Mouse (Mus musculus): ENCODE data around the gene Scly. TPM values are rescaled to one million over a fixed set of nuclear protein-coding genes. Genes with fewer than 3 reads are reported as not detected.
A peak's percentile ranks its signal among the peaks of the same experiment; 100 is the strongest.

Scly gene
- polyA plus RNA-seq, 1 experiment from 2014 or later: 19.0 TPM

DNA sequence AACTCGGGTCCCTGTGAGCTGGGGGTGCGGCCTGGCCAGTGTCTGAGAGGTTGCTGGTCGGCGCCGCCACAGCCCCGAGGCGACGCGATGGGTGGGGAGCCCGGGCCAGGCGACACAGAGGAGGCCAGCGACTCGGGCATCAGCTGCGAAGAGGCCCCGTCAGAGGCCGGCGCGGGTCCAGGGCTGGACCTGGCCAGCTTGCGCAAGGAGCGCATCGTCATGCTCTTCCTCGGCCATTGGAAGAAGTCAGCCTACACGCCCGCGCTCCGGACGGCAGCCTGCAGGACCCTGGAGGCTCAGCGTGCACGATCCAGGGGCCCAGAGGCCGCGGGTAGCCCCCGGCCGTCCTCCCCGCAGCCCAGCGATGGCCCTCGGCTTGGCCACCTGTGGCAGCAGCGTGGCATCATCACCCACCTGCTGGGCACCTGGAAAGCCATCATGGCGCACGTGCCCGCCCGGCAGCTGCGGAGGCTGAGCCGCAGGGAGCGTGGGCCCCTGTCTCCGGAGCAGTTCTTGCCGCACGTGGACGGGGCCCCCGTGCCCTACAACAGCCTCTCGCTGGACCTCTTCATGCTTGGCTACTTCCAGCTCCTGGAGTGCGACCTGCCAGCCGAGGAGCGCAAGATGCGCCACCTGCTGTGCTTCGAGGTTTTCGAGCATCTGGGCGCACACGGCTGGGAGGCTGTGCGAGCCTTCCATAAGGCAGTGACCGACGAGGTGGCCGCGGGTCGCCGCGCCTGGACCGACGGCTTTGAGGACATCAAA, 47.0 kb downstream of the Scly start:
- H3K9ac ChIP-seq (ENCODE audit: low read length): no peak overlapping the region
- H3K36me3 ChIP-seq (ENCODE audit: control insufficient read depth, insufficient read depth, low read length): no peaks in the 10 kb centered on the region
- no peak overlapping the region for H3K27ac ChIP-seq (ENCODE audit: low read length)
- H3K4me3 ChIP-seq (ENCODE audit: low read length): peak overlapping the region; percentile 31
- H3K27me3 ChIP-seq (ENCODE audit: control insufficient read depth, insufficient read depth, low read depth, low read length): peaks cover 40% of the 10 kb centered on the region
- peak overlapping the region; percentile 42 for H3K4me2 ChIP-seq (ENCODE audit: low read depth, low read length)
- 3% methylated on average over 64 of the region's 68 CpGs for WGBS
- no peaks in the 10 kb centered on the region for H3K9me3 ChIP-seq (ENCODE audit: control insufficient read depth, low read length)
- H3K4me1 ChIP-seq (replicated peaks; ENCODE audit: control insufficient read depth, insufficient read depth, low read length): no peaks in the 10 kb centered on the region; the same call in 1 of the 2 replicates
- peak; percentile 21; the same call in 1 of the 2 replicates for ATAC-seq (ENCODE audit: low read depth)

- H3K27ac ChIP-seq (ENCODE audit: low read length): no peak overlapping the region
- H3K4me2 ChIP-seq (ENCODE audit: low read depth, low read length): no peak overlapping the region
- no peak overlapping the region for H3K4me3 ChIP-seq (ENCODE audit: low read length)
- 37% methylated on average over 3 of the region's 3 CpGs for WGBS
- no peaks in the 10 kb centered on the region for H3K9me3 ChIP-seq (ENCODE audit: control insufficient read depth, low read length)
- no peaks in the 10 kb centered on the region; the same call in 1 of the 2 replicates for H3K4me1 ChIP-seq (replicated peaks; ENCODE audit: control insufficient read depth, insufficient read depth, low read length)
- no peaks in the 10 kb centered on the region for H3K36me3 ChIP-seq (ENCODE audit: control insufficient read depth, insufficient read depth, low read length)
- no peak overlapping the region for H3K9ac ChIP-seq (ENCODE audit: low read length)
- ATAC-seq (ENCODE audit: low read depth): peak; percentile 69
- peaks cover 40% of the 10 kb centered on the region for H3K27me3 ChIP-seq (ENCODE audit: control insufficient read depth, insufficient read depth, low read depth, low read length)
Observed at GRCm38 (mm10) chr1:91346892-91347291, 48.8 kb downstream of the Scly start.

GRCm38 (mm10) chr1:91350841-91351240, 52.7 kb downstream of the Scly start, which contains the start of gene Klhl30:
Klhl30 (plus strand) TSS chr1:91351016.
- Histone ChIP-seq H3K27ac (ENCODE audit: low read length) (no peak within 1 kb of the TSS), H3K9ac (ENCODE audit: low read length) (no peak within 1 kb of the TSS)

GRCm38 (mm10) chr1:91351249-91351648, 53.1 kb downstream of the Scly start:
- Histone ChIP-seq H3K27ac (ENCODE audit: low read length) (no peak overlapping the region), H3K9me3 (ENCODE audit: control insufficient read depth, low read length) (no peaks in the 10 kb centered on the region), H3K4me3 (ENCODE audit: low read length) (no peak overlapping the region), H3K9ac (ENCODE audit: low read length) (no peak overlapping the region), H3K4me2 (ENCODE audit: low read depth, low read length) (no peak overlapping the region), H3K36me3 (ENCODE audit: control insufficient read depth, insufficient read depth, low read length) (no peaks in the 10 kb centered on the region), H3K4me1 (replicated peaks; ENCODE audit: control insufficient read depth, insufficient read depth, low read length) (no peaks in the 10 kb centered on the region), H3K27me3 (ENCODE audit: control insufficient read depth, insufficient read depth, low read depth, low read length) (peaks cover 6% of the 10 kb centered on the region)
- ATAC-seq (ENCODE audit: low read depth): no peak
- 70% methylated on average over 3 of the region's 3 CpGs for WGBS

More at GRCm38 (mm10) chr1:91350841-91351240, 52.7 kb downstream of the Scly start, which contains the start of gene Klhl30:
- H3K27me3 ChIP-seq (ENCODE audit: control insufficient read depth, insufficient read depth, low read depth, low read length): peaks cover 10% of the 10 kb centered on the region
- no peaks in the 10 kb centered on the region for H3K36me3 ChIP-seq (ENCODE audit: control insufficient read depth, insufficient read depth, low read length)
- no peaks in the 10 kb centered on the region for H3K4me1 ChIP-seq (replicated peaks; ENCODE audit: control insufficient read depth, insufficient read depth, low read length)
- no peak within 1 kb of the TSS for H3K4me2 ChIP-seq (ENCODE audit: low read depth, low read length)
- no peak for ATAC-seq (ENCODE audit: low read depth)
- no peak within 1 kb of the TSS for H3K4me3 ChIP-seq (ENCODE audit: low read length)
- 49% methylated on average over 4 of the region's 4 CpGs for WGBS
- no peaks in the 10 kb centered on the region for H3K9me3 ChIP-seq (ENCODE audit: control insufficient read depth, low read length)

GRCm38 (mm10) chr1:91352277-91352676, 54.1 kb downstream of the Scly start:
- H3K27me3 ChIP-seq (ENCODE audit: control insufficient read depth, insufficient read depth, low read depth, low read length): no peaks in the 10 kb centered on the region
- no peak for ATAC-seq (ENCODE audit: low read depth)
- H3K4me2 ChIP-seq (ENCODE audit: low read depth, low read length): no peak overlapping the region
- WGBS: 87% methylated on average over 2 of the region's 2 CpGs
- H3K4me1 ChIP-seq (replicated peaks; ENCODE audit: control insufficient read depth, insufficient read depth, low read length): no peaks in the 10 kb centered on the region
- no peaks in the 10 kb centered on the region for H3K36me3 ChIP-seq (ENCODE audit: control insufficient read depth, insufficient read depth, low read length)
- no peak overlapping the region for H3K4me3 ChIP-seq (ENCODE audit: low read length)
- no peak overlapping the region for H3K27ac ChIP-seq (ENCODE audit: low read length)
- no peaks in the 10 kb centered on the region for H3K9me3 ChIP-seq (ENCODE audit: control insufficient read depth, low read length)
- H3K9ac ChIP-seq (ENCODE audit: low read length): no peak overlapping the region

- no peaks in the 10 kb centered on the region for H3K4me1 ChIP-seq (replicated peaks; ENCODE audit: control insufficient read depth, insufficient read depth, low read length)
- no peak overlapping the region for H3K27ac ChIP-seq (ENCODE audit: low read length)
- H3K9ac ChIP-seq (ENCODE audit: low read length): no peak overlapping the region
- no peak overlapping the region for H3K4me2 ChIP-seq (ENCODE audit: low read depth, low read length)
- ATAC-seq (ENCODE audit: low read depth): no peak
- 68% methylated on average over 11 of the region's 11 CpGs for WGBS
- no peaks in the 10 kb centered on the region for H3K9me3 ChIP-seq (ENCODE audit: control insufficient read depth, low read length)
- H3K27me3 ChIP-seq (ENCODE audit: control insufficient read depth, insufficient read depth, low read depth, low read length): no peaks in the 10 kb centered on the region
- H3K4me3 ChIP-seq (ENCODE audit: low read length): no peak overlapping the region
- no peaks in the 10 kb centered on the region for H3K36me3 ChIP-seq (ENCODE audit: control insufficient read depth, insufficient read depth, low read length)
Observed at GRCm38 (mm10) chr1:91356105-91356504, 58.0 kb downstream of the Scly start.

DNA sequence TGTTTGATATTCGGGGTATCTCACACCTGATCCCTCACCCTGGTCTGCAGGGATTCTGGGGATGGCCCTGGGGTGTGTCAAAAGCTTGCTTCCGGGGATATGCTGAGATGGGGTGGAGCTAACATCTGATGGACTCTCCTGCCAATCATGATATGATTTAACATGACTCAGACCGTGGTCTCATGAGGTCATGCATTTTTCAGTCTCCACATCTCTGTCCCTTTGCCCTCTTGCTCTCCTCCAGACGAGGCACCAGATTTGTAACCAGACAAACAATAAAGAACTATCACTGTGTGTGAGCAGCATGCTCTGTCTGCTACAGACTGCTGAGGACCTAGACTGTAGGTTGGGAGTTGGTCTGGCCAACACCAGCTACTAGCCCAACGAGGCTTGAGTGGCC, 64.0 kb downstream of the Scly start:
- Histone ChIP-seq H3K36me3 (ENCODE audit: control insufficient read depth, insufficient read depth, low read length) (no peaks in the 10 kb centered on the region), H3K4me3 (ENCODE audit: low read length) (no peak overlapping the region), H3K9ac (ENCODE audit: low read length) (no peak overlapping the region), H3K4me2 (ENCODE audit: low read depth, low read length) (no peak overlapping the region), H3K4me1 (replicated peaks; ENCODE audit: control insufficient read depth, insufficient read depth, low read length) (peaks cover 4% of the 10 kb centered on the region; the same call in 1 of the 2 replicates), H3K27ac (ENCODE audit: low read length) (no peak overlapping the region), H3K27me3 (ENCODE audit: control insufficient read depth, insufficient read depth, low read depth, low read length) (no peaks in the 10 kb centered on the region), H3K9me3 (ENCODE audit: control insufficient read depth, low read length) (no peaks in the 10 kb centered on the region)
- WGBS: 64% methylated on average over 5 of the region's 5 CpGs
- no peak for ATAC-seq (ENCODE audit: low read depth)

DNA sequence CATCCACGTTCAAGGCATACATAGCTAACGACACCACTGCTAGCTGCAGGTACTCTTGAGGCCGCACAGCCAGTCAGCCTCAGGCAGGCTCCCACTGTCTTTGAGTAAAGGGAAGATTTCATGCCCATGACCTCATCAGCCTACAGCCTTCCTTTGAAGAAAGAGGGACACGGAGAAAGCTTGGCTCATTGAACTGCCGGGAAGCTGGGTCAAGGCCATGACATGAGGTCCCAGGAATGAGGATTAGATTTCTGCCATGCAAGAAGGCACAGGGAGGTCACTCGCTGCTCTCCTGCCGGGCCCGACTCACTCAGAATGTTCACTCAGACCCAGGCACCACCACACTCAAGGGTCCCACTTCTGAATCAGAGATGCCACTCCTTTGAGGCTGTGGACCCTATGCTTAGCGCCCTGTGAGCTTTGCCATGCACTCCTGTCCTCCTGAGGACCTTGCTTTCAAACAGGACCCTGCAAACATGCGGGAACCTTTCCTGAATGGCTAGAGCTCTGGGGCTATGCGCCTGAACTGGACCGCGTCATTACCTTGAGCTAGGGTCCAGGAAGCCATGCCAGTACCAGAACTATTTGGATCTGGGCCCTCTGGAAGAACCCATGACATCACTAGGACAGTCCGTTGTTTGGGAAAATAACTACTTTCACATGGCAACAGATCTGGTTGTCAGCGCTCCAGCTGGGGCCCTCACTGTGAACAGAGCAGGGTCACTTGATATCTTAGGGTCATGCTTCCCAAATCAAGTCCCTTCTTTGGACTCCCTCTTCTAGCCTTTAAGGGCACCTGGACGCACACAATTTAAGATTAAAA, 66.9 kb downstream of the Scly start:
- Histone ChIP-seq H3K4me3 (ENCODE audit: low read length) (no peak overlapping the region), H3K9ac (ENCODE audit: low read length) (no peak overlapping the region), H3K9me3 (ENCODE audit: control insufficient read depth, low read length) (no peaks in the 10 kb centered on the region), H3K36me3 (ENCODE audit: control insufficient read depth, insufficient read depth, low read length) (0 out of 2 replicates have a peak, but pooled peaks cover 2% of the 10 kb centered on the region), H3K27me3 (ENCODE audit: control insufficient read depth, insufficient read depth, low read depth, low read length) (no peaks in the 10 kb centered on the region), H3K4me1 (replicated peaks; ENCODE audit: control insufficient read depth, insufficient read depth, low read length) (peaks cover 4% of the 10 kb centered on the region; the same call in 1 of the 2 replicates), H3K27ac (ENCODE audit: low read length) (no peak overlapping the region), H3K4me2 (ENCODE audit: low read depth, low read length) (no peak overlapping the region)
- no peak for ATAC-seq (ENCODE audit: low read depth)
- WGBS: 93% methylated on average over 16 of the region's 16 CpGs

DNA sequence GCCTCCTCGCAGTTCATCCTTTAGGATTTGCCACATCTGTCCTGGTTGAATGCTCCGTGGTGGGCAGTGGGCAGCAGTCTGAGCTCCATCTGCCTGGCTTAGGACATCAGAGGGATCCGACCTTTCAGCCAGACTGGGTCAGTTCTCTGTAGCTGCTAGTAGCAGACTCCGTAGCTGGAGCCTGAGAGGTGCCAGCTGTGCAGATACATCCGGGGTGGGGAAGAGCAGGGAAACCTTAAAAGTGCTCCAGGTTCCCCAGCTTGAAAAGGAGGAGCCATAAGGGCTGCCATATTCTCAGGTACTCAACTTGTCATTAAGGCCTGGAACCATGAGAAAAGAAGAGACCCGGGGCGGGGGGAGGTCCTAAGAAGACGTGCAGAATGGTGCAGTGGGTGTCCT, 67.7 kb downstream of the Scly start:
- Histone ChIP-seq H3K27me3 (ENCODE audit: control insufficient read depth, insufficient read depth, low read depth, low read length) (no peaks in the 10 kb centered on the region), H3K4me1 (replicated peaks; ENCODE audit: control insufficient read depth, insufficient read depth, low read length) (peaks cover 4% of the 10 kb centered on the region; the same call in 1 of the 2 replicates), H3K4me2 (ENCODE audit: low read depth, low read length) (peak overlapping the region; percentile 96), H3K27ac (ENCODE audit: low read length) (no peak overlapping the region), H3K36me3 (ENCODE audit: control insufficient read depth, insufficient read depth, low read length) (peaks cover 3% of the 10 kb centered on the region; the same call in 1 of the 2 replicates), H3K9me3 (ENCODE audit: control insufficient read depth, low read length) (no peaks in the 10 kb centered on the region), H3K9ac (ENCODE audit: low read length) (peak overlapping the region; percentile 77), H3K4me3 (ENCODE audit: low read length) (peak overlapping the region; percentile 56)
- WGBS: 22% methylated on average over 8 of the region's 8 CpGs
- ATAC-seq (ENCODE audit: low read depth): peak; percentile 27; the same call in 1 of the 2 replicates

All from lung, embryonic 16.5 days (tissue).